Mouse (Mus musculus): Measurements from ENCODE around the gene Ociad2.
"Not testable (repeated sequence)": the region's sequence is repeated elsewhere in the genome, so short reads cannot be mapped to it uniquely, and the experiment has no call there.

Gene Ociad2

DNA sequence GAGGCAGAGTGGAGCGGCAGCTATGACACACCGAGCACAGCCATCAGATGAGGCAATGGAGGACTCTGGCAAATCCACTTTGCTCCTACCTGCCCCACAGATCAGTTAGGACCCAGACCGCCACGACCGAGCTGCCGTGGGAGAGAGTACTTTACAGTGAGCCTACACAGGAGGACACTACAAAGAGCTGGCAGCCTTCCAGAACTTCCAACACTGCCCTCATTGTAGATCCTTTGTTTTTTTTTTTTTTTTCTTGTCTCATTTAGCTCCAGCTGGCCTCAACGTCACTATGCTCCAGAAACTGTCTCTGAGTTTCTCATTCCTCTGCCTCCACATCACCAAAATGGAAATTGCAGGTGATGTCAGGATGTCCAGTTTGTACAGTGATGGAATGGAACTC lies 12.7 kb upstream of the Ociad2 start:
- DNase-seq (ENCODE audit: low spot score), result no peak

DNA sequence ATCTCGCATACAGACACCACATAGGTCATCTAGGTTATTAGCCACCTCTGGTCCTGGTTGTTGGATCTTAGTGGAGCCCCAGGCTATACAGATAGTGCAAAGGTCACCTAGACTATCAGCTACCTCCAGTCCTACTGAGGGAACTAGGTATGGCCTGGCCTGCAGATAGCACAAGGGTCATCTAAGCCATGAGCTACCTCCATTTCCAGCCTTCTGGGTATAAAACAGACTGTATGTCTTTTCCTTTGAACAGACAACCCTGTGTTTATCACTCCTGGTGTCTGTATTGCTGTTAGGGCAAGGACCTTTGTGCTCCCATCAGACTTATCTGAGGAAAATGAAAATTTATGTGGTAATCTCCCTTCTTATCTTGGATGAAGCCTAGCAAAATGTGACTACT lies 11.0 kb upstream of the Ociad2 start:
- no peak for DNase-seq (ENCODE audit: low spot score)

DNA sequence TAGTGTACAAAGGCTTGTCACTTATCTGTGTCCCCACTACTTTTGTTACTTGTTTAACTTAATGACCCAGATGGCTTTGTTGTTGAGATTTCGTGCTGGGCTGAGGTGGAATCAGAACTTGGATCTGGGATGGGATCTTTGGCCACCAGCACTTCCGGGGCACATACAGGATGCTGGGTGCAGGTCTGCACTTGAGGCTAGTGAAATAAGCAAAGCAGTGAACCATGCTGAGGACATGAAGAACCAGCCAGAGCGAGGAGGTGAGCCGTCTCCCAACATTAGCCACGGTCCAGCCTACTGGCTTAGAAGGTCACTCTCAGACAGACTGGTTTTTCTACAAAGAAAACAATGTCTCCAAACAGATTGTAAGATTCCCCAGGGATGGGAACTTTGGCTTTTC lies 8.7 kb upstream of the Ociad2 start:
- DNase-seq (ENCODE audit: low spot score), result no peak

DNA sequence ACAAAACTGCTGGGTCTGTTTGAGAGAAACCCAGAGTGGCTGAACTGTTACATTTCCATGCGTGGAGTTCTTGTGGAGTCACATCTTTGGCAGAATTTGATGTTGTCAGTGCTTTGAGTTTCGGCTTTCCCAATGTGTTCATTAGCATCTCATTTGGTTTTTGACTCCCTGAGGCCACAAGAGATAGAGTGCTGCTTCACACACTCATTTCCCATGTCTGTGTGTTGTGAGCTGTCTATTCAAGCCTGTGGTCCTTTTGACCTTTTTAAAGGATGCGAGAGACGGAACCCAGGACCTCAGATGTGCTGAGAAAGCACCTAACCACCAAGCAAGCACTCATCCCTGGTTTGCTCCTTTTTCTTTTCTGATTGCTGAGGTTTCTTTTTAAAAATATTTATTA lies 4.4 kb upstream of the Ociad2 start:
- DNase-seq (ENCODE audit: low spot score), result no peak

DNA sequence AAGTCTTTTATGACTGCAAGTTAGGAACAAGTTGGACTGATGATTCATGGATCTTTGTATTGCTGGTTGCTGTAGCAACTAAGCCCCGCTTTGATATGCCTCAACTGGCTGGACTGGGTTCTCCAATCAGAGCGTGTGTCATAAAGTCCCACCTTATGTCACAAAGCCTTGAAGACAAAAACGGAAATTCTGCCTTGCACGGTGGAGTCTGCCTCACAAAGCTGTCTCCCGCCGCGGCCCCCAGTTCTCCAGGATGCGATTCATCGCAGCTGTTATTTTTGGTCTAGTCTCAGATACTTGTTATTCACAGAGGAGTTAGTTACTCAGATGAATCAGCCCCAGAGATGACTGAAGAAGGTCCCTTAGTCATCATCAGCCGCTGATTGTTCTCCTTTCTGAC lies 3.5 kb upstream of the Ociad2 start:
- no peak for DNase-seq (ENCODE audit: low spot score)

DNA sequence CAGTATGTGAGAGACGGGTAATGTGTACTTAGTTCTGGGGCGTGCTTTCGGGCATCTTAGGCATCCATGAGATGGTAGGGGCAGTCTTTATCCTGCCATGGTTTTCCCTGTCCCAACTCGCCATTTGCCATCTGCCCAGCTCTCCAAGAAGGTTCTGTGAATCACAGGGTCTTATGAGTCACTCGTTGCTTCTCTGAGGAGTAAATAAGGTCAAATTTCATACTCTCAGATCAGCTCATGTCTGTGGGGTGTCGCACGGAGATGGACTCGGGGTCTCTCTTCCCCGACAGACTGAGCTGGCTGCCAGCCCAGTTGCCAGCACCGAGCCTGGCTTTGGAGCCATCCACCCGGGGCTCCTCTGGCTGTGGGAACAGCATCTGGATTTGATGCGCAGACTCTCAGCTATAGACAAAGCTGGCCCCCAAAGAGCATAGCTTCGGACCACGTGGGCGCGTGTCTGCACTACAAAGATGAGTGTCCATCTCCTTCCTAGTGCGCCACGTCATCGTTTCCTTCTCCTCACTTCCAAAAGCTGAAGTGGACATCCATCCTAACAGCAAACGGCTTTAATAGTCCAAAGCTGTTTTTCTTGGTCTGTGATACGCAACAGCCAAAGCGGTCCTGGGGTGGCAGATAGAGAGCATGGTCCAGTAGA lies 2.0 kb upstream of the Ociad2 start:
- no peak for DNase-seq (ENCODE audit: low spot score)

DNA sequence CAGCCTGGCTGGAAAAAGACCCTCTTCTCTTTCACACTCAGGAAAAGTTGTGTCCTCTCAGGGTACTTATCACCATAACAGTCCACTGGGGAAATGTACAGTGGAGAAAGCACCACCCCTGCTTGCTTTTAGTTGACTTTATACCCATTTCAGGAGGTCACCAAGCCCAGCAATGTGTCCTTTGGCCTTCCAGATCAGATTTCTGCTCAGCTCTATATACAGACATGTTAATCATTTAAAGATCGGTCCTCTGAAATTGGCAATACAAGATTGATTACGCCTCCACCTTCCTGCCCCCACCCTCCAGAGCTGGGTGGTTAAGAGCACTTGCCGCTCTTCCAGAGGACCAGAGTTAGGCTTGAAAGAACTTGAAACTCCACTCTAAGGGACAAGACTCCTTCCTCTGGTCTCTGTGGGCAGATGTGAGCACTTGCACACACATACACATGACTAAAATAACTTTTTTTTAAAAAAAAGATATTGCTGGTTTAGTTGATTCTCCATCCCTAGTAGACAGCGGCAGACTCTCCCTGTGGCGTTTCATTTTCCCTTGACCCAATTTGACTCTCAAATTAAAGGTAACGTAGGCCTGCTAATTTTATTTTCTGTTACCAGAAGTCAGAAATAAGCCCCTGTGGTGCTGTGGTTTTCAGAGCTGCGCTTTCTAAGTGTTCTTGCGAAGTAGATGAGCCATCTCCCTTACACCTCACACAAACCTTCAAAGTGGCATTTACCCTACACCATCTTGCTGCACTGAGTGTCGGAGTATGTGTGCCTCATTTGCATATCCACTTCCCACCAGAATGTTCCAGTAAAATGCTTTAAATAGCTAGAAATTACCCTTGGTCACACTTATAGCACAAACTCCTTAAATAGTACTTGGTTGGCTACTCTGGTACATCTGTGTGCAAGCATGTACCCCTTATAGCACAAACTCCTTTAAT lies 777 bp downstream of the Ociad2 start:
- DNase-seq (ENCODE audit: low spot score), result no peak

DNA sequence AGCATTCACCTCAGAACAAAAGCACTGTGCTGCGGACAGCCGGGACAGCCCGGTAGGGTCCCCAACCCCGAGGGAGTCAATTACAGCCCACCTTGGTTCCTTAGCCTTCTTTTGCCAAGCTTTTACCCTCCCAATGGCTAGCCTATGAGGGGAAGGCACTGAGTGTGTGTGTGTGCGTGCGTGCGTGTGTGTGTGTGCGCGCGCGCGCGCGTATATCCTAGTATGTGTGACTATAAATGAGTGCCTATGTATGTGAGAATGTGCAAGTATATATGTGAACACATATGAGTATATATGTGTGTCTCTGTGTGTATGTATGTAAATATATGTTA lies 2.0 kb downstream of the Ociad2 start:
- no peak for DNase-seq (ENCODE audit: low spot score)

DNA sequence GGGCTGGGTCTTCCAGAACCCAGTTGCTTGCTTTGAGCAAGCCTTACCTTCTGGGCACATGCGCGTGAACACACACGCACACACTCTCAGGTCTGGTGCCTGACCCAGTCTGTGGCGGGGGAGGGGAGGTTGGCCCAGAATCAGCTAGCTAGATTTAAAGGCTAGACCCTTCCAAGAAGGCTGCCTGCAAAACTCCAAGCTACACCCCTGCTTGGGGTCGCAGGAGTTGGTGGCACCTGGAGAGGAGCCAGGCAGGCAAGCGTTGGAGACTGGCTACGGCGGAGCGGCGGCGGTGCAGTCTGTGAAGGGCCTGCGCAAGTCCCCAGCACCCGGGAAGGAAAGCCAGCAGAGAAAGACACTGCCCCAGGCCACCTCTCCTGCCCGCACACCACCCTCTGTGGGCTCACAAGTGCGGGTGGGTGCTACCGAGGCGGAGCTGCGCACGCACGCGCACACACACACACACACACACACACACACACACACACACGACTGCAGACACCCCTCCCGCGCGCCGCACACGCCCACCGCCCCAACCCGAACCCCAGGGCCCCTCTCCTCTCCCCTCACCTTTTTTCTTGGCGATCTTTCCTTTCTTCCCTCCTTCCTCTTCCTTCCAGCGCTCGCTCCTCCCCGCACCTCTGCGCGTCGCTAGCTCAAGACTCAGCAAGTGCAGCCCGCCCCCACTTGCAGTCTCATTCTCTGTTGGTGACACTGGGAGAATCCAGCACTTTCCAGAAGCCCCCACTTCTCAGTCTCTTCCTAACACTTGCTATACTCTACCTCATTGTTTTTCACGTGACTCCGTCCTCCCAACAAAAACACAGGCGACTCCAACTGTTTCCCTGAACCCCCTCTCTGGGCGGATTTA lies 2.6 kb downstream of the Ociad2 start:
- no peak for DNase-seq (ENCODE audit: low spot score)

DNA sequence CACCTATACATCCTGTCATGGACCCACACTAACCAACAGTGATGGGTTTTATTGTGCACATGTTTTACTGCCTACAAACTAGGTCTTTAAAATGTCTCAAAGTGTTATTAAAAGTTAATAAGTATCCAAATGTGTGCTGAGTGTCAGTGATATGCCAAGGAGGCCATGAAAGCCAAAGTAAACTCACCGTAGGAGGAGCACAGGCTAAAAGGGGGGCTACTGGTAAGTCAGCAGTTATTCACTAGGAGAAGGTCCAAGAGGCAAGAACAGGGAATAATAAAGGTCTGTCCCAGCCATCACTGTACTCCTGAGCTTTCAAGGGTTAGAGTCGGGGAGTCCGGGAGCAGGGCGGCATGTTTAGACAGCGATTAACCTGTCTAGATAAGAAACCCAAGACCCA lies 4.4 kb downstream of the Ociad2 start:
- no peak for DNase-seq (ENCODE audit: low spot score)

DNA sequence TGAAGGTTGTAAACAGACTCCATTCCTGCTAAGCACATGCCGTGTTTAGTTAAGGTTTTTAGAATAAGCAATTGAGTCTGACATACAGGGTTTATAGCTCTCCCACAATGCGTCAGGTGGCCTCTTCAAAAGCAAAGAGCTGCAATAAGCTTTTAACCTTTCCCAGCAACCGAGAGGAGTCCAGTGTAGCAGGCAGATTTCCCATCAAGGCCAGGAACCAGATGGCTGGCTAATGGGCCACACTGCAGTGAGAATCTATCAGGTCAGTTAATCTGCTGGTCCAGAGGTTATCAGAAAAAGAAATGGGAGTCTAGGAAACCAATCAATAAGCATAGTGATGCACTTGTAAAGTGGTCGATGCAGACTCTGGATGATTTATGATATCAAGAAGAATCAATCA lies 9.8 kb downstream of the Ociad2 start:
- no peak for DNase-seq (ENCODE audit: low spot score)

DNA sequence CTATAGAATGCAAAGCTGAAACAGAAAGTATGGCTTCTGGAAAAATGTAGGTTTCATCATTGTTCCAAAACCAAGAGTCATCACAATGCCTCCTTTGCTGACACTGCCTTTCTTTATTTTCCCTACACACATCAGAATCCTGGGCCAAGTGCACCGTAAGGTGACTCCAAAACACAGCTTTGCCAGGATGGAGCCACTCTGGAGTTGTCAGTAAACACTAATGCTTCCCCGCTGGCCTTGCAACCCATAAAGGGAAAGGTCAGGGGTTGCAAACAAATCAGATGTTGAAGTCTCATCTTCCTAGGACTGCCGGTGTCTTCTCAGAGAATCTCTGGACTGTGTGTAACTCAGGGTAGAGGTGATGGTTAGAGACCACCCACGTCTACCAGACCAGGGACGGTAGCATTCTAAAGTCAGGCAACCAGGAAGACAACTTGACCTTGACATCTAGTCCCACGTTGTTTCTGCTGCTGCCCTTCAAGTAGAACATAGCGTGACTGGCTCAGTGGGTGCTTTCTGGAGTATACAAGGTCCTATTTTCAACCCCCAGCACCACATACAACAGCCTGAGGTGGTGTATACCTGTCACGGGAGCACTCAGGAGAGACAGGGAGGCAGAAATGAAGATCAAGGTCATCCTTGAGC lies 16.2 kb downstream of the Ociad2 start:
- DNase-seq (ENCODE audit: low spot score), result no peak

DNA sequence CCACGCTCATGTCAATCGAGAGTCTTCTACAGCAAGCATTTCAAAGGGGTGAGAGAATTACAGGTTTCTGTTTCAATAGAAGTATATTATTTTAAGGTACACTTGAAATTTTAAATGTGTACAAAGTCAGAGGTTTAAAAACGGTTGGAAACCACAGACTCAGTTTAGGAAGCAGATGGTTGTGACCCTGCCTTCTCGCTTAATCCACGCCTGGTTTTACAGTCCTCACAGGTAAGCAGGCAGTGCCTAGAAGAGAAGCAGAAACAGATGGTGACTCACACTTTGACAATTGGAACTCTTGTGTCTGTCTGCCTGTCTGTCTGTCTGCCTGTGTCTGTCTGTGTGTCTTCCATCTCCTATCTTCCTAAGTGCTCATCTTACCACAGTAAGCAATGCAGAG lies 17.2 kb downstream of the Ociad2 start:
- no peak for DNase-seq (ENCODE audit: low spot score)

DNA sequence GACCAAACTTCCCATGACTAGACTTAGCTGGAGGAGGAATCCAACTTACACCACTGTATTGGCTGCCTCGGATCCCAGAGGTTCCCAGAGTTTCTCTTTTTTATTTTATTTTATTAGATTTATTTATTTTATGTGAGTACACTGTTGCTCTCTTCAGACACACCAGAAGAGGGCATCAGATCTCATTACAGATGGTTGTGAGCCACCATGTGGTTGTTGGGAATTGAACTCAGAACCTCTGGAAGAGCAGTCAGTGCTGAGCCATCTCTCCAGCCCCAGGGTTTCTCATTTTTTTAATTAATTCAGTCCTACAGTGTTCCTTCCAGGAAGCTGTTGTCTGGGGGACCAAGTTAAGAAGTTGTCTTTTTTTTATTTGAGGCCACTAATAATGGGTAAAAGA lies 18.1 kb downstream of the Ociad2 start:
- not testable (repeated sequence) for DNase-seq (ENCODE audit: low spot score)

DNA sequence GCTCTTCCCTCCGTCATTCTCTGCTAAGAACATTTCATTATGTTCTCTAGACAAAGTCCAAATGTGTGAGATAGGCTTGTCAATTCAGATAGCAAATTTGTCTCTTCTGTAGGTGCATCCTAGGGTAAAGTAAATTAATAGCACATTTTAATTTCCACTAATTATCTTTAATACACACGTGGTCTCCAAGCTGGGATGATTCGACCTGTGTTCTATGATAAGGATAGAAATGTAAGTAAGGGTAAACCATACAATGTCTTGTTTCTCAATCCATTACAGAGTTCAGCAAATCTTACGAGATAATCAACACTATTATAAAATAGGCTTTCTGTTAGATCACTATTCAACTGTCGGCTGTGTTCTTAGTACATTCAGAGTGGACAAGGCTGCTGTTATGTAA lies 21.5 kb downstream of the Ociad2 start:
- DNase-seq (ENCODE audit: low spot score), result no peak

DNA sequence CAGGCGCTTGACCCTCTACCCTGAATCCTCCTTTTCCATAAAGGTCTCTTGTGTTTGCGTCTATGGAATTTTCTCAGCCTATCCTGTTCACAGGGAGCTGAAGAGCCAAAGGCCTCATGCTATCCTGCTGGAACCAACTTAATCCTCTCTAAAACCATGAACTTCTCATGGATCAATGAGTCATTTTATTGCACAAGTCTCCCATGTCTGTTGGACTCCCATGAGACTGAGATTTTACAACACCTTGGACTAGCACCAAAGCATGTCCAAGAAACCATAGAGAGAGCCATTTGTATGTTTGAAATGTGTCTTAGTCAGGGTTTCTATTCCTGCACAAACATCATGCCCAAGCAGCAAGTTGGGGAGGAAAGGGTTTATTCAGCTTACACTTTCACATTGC lies 26.2 kb downstream of the Ociad2 start:
- no peak for DNase-seq (ENCODE audit: low spot score)

DNA sequence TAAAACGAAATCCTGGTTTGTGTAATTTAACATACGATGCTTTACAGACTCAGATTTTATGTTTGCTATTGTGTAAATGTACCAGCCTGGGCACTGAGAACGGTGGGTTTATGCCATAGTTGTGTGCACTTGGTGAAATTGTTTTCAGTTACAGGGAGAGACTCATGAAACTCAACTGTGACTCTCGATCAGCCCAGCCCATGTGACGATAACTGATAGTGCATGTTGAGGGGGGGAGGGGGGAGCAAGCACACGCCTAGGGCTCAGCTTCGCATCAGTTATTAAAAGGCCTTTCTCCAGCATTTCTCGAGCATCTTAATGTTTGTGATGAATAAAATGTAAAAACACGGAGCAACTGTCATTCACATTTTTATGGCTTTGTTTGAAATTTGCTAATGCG lies 27.2 kb downstream of the Ociad2 start:
- DNase-seq (ENCODE audit: low spot score), result no peak

DNA sequence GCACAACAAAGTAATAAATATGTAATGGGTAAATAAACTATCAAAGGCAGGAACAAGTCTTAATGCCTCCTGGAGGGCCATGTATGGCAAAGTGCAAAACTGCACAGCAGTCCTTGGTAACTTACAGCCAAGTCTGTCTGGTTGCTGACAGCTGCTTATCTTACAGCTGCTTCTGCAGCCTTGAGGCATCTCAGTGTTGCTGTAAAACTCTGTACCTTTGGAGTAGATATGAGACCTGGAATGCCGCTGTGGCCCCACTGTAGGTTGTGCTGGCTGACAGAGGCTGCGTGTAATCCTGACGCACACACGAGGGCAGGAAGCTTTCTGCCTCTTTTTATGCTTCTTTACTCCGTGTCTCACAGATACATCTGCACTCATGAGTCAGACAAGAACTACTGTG lies 29.4 kb downstream of the Ociad2 start:
- no peak for DNase-seq (ENCODE audit: low spot score)

DNA sequence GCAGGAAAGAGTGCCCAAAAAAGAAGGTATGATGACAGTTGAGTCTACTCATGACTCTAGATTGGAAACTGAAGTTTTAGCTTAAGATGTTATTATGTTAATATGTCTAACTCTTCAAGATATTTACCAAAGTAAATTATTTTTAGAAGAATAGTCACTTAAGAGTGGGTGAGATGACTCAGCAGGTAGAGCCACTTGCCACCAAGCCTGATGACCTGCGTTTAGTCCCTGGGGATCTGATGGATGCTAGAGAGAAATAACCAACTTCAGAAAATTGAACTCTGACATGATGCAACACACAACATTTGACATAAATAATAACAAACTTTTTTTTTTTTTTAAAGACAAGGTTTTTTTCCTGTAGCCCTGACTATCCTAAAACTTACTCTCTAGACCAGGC lies 30.4 kb downstream of the Ociad2 start:
- no peak for DNase-seq (ENCODE audit: low spot score)

DNA sequence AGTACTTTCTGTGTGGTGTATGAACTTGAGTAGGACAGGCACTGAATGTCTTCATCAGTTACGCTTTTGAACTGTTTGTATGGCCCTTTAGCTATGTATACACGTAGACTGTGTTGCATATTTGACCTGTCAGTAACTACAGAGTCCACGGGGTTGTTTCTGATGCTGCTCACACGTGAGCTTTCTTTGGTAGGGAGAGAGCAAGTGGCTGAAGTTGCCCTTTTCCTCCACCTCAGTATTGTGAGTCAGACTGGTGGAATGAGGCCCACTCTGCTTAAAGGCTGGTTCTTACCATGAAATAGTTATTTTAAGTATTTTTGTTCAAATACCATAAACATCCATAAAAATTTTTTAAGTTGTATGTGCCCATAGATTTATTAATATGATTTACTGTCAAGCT lies 31.3 kb downstream of the Ociad2 start:
- DNase-seq (ENCODE audit: low spot score), result no peak

DNA sequence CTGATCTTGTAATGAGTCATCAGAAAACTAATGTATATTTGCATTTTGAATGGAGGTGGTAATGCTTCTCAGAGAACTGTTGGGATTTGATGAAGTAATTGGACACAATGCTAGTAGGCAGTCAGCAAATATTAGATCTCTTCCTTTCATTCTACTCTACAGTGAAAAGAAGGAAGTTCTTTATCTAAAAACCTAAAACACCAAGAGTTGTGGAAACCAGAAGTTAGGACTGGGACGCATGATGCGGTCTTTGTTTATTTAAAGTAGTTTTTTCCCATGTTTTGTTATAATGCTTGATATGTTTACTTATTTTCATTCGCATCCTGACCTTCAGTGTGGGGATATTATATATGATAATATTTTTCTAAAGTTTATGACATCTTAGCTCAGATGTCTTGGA lies 33.5 kb downstream of the Ociad2 start:
- DNase-seq (ENCODE audit: low spot score), result no peak

DNA sequence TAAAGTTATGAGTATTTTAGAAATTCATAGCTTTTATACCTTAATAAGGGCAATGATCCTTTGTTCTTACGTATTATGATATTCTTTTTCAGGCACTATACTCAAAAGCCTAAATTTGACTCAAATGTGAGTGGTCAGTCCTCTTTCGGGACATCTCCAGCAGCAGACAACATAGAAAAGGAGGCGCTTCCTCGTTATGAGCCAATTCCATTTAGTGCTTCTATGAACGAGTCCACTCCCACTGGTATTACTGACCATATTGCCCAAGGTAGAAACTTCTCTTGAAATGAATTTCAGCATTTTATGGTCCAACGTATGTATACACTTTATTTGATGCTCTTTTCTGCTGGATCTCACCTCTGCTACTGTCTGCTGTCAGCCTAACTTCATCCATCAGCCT lies 34.3 kb downstream of the Ociad2 start:
- no peak for DNase-seq (ENCODE audit: low spot score)

Data from urinary bladder, postnatal 10 days (tissue).